Mouse (Mus musculus) gastrocnemius, postnatal 14 days (tissue): Measurements from ENCODE around the gene Prrg2. TPM values are rescaled to one million over a fixed set of nuclear protein-coding genes. Genes with fewer than 3 reads are reported as not detected.
"Not testable (repeated sequence)": the region's sequence is repeated elsewhere in the genome, so short reads cannot be mapped to it uniquely, and the experiment has no call there.

ENCODE experiments used
- DNase-seq: peaks from one replicate; pipeline ENCODE4 v3.0.0; 2021; ENCODE audit warnings: mixed read lengths
- intact Hi-C: fragments of 180-260 bp; cut with DNase I; formaldehyde crosslinking; loops from one replicate; pipeline ENCODE4 v1.15.1; 2025; ENCODE audit warnings: low total_unique reads
- long read RNA-seq, 2 experiments: library from polyadenylated mRNA; stranded (forward); transcript quantifications; one replicate each; pipeline ENCODE4 v2.0.0; 2021
- total RNA-seq, 2 experiments: library from RNA; stranded (reverse); gene quantifications; 2 replicates each; pipeline ENCODE4 v1.2.3; 2021

The Prrg2 gene
- 1 to 10 TPM; 7.2 to 7.6 TPM for total RNA-seq
- long read RNA-seq, experiment 1, transcript Prrg2-208 (8 exons, 1,623 nt): major isoform, 6 of 13 reads
- long read RNA-seq, experiment 1, partial matches to known transcripts: 0 of 13 reads
- long read RNA-seq, experiment 1, other reads (novel, unspliced or antisense): 5 of 13 reads
- long read RNA-seq, experiment 2, transcript Prrg2-208 (8 exons, 1,623 nt): major isoform, 9 of 21 reads
- long read RNA-seq, experiment 2, partial matches to known transcripts: 0 of 21 reads
- long read RNA-seq, experiment 2, other reads (novel, unspliced or antisense): 9 of 21 reads

DNA sequence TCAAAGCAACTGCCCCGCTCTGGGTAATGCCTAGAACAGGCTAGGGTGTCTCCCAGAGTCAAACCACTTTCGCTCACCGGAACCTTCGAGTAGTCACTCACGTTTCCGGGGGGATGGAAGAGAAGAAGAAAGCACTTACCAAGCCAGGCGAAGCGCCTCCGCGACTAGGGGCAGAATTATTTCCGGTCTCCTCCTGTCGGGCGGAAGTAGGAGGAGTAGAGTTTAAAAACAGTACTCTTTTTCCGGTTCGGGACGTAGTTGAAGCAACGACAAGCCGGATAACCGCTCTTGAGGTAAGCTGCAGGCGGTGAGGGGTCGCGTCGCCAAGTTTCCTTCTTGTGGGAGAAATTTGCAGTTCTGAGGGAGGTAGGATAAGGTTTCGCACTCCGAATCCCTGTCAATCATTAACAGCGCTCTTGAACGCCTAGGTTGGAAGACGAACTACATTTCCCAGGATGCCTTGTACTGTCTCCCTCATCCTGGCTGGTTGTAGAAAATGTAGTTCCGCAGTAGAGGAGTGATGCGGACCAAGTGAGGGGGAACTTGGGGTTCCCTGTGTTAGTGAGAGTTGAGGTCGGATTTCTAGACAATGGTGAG, at the start of gene Prrg2, which contains the start of gene Nosip:
Gene Prrg2 (minus strand): TSS at position 439 of the 597 bp plus-strand sequence.
Gene Nosip (plus strand): TSS at position 191 of the 597 bp plus-strand sequence.
- intact Hi-C loops: no loop called here
- peak; percentile 92 for DNase-seq

GRCm38 (mm10) chr7:45111940-45112339, 49.5 kb upstream of the Prrg2 start:
- intact Hi-C loops: no loop called here
- no peak for DNase-seq

DNA sequence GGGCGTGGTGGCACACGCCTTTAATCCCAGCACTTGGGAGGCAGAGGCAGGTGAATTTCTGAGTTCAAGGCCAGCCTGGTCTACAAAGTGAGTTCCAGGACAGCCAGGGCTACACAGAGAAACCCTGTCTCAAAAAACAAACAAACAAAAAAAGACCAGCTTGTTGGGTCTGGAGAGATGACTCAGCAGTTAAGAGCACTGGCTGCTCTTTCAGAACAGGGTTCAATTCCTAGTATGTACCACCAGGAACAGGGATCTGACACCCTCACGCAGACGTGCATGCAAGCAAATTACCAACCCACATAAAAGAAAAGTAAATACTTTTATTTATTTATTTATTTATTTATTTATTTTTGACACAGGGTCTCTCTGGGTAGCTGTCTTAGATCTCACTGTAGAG, 47.6 kb upstream of the Prrg2 start:
- intact Hi-C loops, DNase-seq: not testable (repeated sequence)

- no peak for DNase-seq
- intact Hi-C loops: no loop called here
Observed at GRCm38 (mm10) chr7:45107052-45107645, 44.7 kb upstream of the Prrg2 start.

GRCm38 (mm10) chr7:45106441-45106840, 44.0 kb upstream of the Prrg2 start:
- intact Hi-C loops: no loop called here
- DNase-seq: no peak

DNA sequence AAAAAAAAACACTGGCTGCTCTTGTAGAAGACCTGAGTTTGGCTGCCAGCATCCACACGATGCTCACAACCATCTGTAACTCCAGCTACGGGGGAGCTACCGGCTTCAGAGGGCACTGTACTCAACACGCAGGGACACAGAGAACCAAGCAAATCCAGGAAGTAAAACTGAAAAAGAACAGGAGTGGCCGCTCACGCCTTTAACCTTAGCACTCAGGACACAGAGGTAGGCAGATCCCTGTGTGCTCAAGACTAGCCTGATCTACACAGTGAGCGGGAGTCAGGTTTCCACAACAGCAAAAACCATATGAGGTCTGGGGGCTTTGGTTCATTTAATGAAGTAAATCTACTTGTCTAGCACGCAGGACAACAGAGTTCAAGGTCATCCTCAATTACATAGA, 43.0 kb upstream of the Prrg2 start:
- DNase-seq: no peak
- intact Hi-C loops: no loop called here

DNA sequence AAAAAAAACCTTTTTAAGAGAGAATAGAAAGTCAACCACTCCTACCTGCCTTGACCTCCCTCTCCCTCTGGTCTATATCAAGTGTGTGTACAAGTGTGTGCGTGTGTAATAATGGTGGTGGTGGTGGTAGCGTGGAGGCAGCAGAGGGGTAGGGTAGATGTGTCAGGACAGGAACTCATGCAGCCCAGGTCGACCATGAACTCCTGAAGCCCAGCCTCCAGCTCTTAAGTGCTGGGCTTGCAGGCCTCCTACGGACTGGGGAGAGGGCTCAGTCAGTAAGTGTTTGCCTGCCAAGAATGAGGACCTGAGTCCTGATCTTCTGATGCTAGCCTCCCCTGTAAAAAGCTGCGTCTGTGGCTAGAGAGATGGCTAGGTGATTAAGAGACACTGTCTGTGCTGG, 42.5 kb upstream of the Prrg2 start:
- intact Hi-C loops: no loop called here
- DNase-seq: no peak

- DNase-seq: peak; percentile 96
- intact Hi-C loops: no loop called here
Observed at GRCm38 (mm10) chr7:45103652-45104180, 41.2 kb upstream of the Prrg2 start, which contains the start of gene Fcgrt. Gene Fcgrt, minus strand, starts transcription at chr7:45103851.

DNA sequence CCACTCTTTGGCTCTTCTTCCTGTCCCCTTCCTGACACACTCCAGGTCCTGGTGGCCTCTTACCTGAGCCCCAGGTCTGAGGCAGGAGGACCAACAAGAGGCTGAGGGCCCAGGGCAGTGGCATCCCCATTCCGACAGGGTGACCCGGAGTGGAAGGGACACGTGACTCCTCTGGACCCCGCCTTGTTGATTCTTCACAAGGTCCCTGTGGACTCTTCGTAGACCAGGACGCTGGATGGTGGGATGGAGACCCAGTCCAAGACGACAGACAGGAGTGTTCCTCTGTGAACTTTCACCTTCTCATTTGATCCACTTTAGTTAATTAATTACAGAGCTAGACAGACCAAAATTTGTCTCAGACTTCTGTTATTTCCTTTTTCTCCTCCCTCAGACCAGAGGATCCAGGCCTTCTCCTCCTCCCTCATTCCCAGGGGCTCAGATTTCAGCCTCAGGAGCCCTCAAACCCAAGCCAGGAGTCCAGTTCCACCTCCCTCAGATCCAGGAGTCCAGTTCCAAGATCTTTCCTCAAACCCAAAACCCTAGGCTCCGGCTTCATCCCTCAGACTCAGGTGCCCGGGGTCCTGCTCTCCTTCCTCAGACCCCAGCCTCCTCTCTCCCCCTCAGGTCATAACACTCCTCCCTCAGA, 40.6 kb upstream of the Prrg2 start:
- intact Hi-C loops: no loop called here
- peak; percentile 58 for DNase-seq

- no peak for DNase-seq
- intact Hi-C loops: no loop called here
Observed at GRCm38 (mm10) chr7:45102441-45102840, 40.0 kb upstream of the Prrg2 start.

DNA sequence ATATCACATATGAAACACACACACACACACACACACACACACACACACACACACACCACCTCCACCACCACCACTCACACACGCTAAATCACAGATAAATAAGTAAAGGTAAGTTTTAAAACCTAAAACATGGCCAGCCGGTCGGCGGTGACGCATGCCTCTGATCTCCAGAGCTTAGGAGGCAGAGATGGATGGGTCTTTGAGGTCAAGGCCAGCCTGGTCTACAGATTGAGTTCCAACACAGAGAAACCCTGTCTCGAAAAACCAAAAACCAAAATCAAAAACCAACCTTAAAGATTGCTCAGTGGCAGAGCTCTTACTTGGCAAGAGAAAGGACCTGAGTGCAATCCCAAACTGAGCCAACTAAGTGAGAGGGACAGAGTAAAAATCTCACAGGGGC, 37.6 kb upstream of the Prrg2 start:
- no peak for DNase-seq
- intact Hi-C loops: no loop called here

DNA sequence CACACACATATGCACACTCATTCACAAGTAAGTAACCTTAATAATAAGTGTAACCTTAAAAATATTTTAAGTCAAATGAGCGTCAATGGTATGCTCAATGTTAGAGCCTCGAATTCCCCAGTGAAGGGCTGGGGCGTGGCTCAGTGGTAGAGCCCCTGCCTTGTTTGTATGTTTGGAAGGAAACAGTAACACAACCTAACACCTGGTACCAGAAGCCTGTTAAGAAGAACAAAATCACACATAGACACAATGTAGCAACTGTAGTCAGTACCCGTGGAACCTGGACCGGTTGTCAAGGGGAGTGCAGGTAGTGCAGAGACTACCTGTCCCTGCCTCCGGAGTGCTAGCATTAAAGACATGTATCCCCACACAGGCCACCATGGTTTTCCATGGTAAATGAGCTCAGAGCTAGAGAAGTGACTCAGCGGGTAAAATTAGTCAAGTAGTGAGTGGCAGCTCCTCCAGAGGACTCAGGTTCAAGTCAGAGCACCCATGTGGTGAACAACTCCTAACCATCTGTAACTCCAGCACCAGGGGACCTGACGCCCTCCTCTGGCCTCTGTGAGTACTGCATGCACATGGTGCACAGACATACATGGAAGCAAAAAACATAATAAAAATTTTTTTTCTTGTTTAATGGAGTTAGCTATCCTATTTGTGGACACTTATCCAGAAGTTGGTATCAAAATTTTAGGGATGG, 36.2 kb upstream of the Prrg2 start:
- intact Hi-C loops: no loop called here

GRCm38 (mm10) chr7:45097479-45097878, 35.0 kb upstream of the Prrg2 start:
- DNase-seq: no peak
- intact Hi-C loops: no loop called here

More for the DNA sequence above, 36.2 kb upstream of the Prrg2 start:
- DNase-seq: no peak

DNA sequence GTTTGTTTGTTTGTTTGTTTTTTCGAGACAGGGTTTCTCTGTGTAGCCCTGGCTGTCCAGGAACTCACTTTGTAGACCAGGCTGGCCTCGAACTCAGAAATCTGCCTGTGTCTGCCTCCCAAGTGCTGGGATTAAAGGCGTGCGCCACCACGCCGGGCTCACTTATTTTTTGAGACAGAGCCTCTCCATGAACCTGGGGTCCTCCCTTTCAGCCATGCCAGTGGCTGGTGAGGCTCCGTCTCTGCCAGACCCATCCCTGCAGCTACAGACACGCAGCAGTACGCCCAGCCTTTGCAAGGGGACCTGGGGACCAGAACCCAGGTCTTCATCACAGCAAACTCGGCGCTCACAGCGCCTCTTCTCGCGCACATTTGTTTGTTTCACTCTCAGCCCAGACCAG, 33.5 kb upstream of the Prrg2 start:
- DNase-seq, intact Hi-C loops: not testable (repeated sequence)

- intact Hi-C loops: no loop called here
- no peak for DNase-seq
Observed at GRCm38 (mm10) chr7:45095367-45095766, 32.9 kb upstream of the Prrg2 start.

GRCm38 (mm10) chr7:45094121-45094520, 31.6 kb upstream of the Prrg2 start:
- intact Hi-C loops: no loop called here
- no peak for DNase-seq

GRCm38 (mm10) chr7:45093516-45093905, 31.0 kb upstream of the Prrg2 start:
- DNase-seq: no peak
- intact Hi-C loops: no loop called here

GRCm38 (mm10) chr7:45092828-45093515, 30.5 kb upstream of the Prrg2 start:
- no peak for DNase-seq
- intact Hi-C loops: no loop called here

- intact Hi-C loops: no loop called here
- DNase-seq: peak; percentile 93
Observed at GRCm38 (mm10) chr7:45092048-45092447, 29.6 kb upstream of the Prrg2 start, which contains the start of gene Rcn3. Gene Rcn3, minus strand, starts transcription at chr7:45092221.
